In the genomic region with DNA sequence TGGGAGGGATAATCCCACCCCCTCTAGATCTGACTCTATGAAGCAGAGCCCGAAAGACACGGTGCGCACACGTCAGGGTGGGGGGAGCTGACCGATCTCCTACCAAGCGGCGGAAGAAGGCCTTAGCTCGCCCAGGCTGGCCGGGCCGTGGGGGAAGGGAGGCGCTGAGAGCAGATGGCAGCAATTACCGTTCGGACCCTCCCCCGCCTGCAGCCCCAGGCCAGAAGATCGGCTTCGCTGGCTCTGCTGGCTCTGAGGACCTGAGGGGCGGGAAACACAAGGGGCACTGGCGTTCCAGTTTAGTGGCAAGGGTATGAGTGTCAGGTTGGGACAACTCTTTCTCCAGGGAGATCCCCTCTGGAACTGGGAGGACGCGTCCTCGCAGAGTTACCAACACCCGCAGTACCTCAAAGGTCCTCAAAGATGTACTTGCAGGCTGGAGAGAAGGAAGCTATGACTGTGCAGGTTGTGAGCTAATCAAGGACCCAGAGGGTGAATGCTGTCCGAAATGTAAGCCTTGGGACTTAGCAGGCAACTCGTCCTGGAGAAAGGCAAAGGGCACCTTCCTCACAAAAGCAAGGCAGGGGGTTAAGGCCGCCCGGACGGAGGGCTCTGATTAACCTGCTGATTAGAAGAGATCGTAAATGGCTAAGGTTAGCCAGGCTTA, we compare ENCODE assay signal across 8 mouse cellular contexts. TPM values are rescaled to one million over a fixed set of nuclear protein-coding genes. Genes with fewer than 3 reads are reported as not detected.
DNase-seq lines count a peak whose midpoint lies in the region; ATAC-seq lines count a peak whose summit lies in the region.

No protein-coding gene starts in this region.

- no peak overlapping the region for H3K27ac ChIP-seq in kidney, embryonic 14.5 days (ENCODE audit: low read depth, low read length)

- peak overlapping the region; percentile 35 for H3K4me2 ChIP-seq in kidney, embryonic 14.5 days (replicated peaks; ENCODE audit: low read depth, low read length)

- peaks cover 4% of the 10 kb centered on the region; the same call in 1 of the 2 replicates for H3K27me3 ChIP-seq in kidney, embryonic 14.5 days (ENCODE audit: control insufficient read depth, insufficient read depth, low read length)

- H3K9me3 ChIP-seq in kidney, embryonic 14.5 days (ENCODE audit: control insufficient read depth, low read length) = no peaks in the 10 kb centered on the region; the same call in 1 of the 2 replicates

- H3K36me3 ChIP-seq in kidney, embryonic 14.5 days (ENCODE audit: control insufficient read depth, insufficient read depth, low read length) = no peaks in the 10 kb centered on the region

- WGBS in kidney, embryonic 14.5 days = 2% methylated on average over 28 of the region's 28 CpGs

- peak; percentile 71 for ATAC-seq in kidney, embryonic 14.5 days (ENCODE audit: low FRiP score, low TSS enrichment)
- peak; percentile 40 to 73; a peak in 2 of 4 replicates for ATAC-seq in hematopoietic stem cell, adult 5-6 weeks (replicated peaks in 1 of 2; ENCODE audit: insufficient read depth in 1 of 2, low FRiP score in 2 of 2, low TSS enrichment in 1 of 2, low read depth in 1 of 2, poor library complexity in 2 of 2, severe bottlenecking in 2 of 2)
- ATAC-seq in megakaryocyte progenitor cell, adult 5-6 weeks (replicated peaks; ENCODE audit: poor library complexity) = peak; percentile 39; the same call in 1 of the 2 replicates

- H3K4me1 ChIP-seq in kidney, embryonic 14.5 days (ENCODE audit: control insufficient read depth, insufficient read depth, low read length) = peaks cover 22% of the 10 kb centered on the region

- H3K9ac ChIP-seq in kidney, embryonic 14.5 days (ENCODE audit: low read depth, low read length) = no peak overlapping the region

- no peak for DNase-seq in kidney, adult 8-10 months
- DNase-seq in embryo, embryonic 10 days (ENCODE audit: low spot score) = peak; percentile 94
- DNase-seq in thymus, postnatal 0 days (ENCODE audit: low spot score) = no peak
- DNase-seq in left cerebral cortex, adult 18-20 months (ENCODE audit: low spot score in 2 of 2) = no peak
- DNase-seq in frontal cortex, postnatal 14 days (ENCODE audit: low spot score in 2 of 2) = no peak

- peak overlapping the region; percentile 9; the same call in 1 of the 2 replicates for H3K4me3 ChIP-seq in kidney, embryonic 14.5 days (ENCODE audit: low read length)

RNA-seq across cellular contexts. Expression of a gene that starts 17.4 kb away (rescaled TPM):
- not detected in 2 replicates for polyA plus RNA-seq in kidney, embryonic 14.5 days (2014; fragmentation: Nextera tagmentation; extraction: Ambion mirVana)
- not detected in 2 replicates for total RNA-seq in hematopoietic stem cell, adult 5-6 weeks (2017)
- total RNA-seq in megakaryocyte progenitor cell, adult 5-6 weeks (2015) = not detected in 2 replicates
- not detected in 2 replicates for total RNA-seq in megakaryocyte progenitor cell, adult 5-6 weeks (2017)
- polyA plus RNA-seq in thymus, postnatal 0 days (2015; fragmentation: Nextera tagmentation; extraction: Ambion mirVana) = not detected in 2 replicates
- total RNA-seq in left cerebral cortex, adult 18-20 months (2021) = not detected

RNA-seq across cellular contexts. Expression of a gene that starts 19.8 kb away (rescaled TPM):
- polyA plus RNA-seq in kidney, embryonic 14.5 days (2014; fragmentation: Nextera tagmentation; extraction: Ambion mirVana) = 0.58 and 0.73 TPM in 2 replicates
- not detected in 2 replicates for total RNA-seq in hematopoietic stem cell, adult 5-6 weeks (2017)
- total RNA-seq in megakaryocyte progenitor cell, adult 5-6 weeks (2015) = not detected in 2 replicates
- under 0.01 TPM in 1 of 2 replicates, not detected in the other for total RNA-seq in megakaryocyte progenitor cell, adult 5-6 weeks (2017)
- 0.04 TPM in 2 replicates for polyA plus RNA-seq in thymus, postnatal 0 days (2015; fragmentation: Nextera tagmentation; extraction: Ambion mirVana)
- total RNA-seq in left cerebral cortex, adult 18-20 months (2021) = 1 to 10 TPM; 1.3 to 1.4 TPM

RNA-seq across cellular contexts. Expression of a gene that starts 30.2 kb away (rescaled TPM):
- polyA plus RNA-seq in kidney, embryonic 14.5 days (2014; fragmentation: Nextera tagmentation; extraction: Ambion mirVana) = 6.3 and 8.8 TPM in 2 replicates
- total RNA-seq in hematopoietic stem cell, adult 5-6 weeks (2017) = 2.0 and 4.8 TPM in 2 replicates
- total RNA-seq in megakaryocyte progenitor cell, adult 5-6 weeks (2015) = 0.27 and 1.1 TPM in 2 replicates
- 1.6 and 1.7 TPM in 2 replicates for total RNA-seq in megakaryocyte progenitor cell, adult 5-6 weeks (2017)
- 5.8 and 6.5 TPM in 2 replicates for polyA plus RNA-seq in thymus, postnatal 0 days (2015; fragmentation: Nextera tagmentation; extraction: Ambion mirVana)
- total RNA-seq in left cerebral cortex, adult 18-20 months (2021) = 10 to 100 TPM; 12.1 to 14.2 TPM

RNA-seq across cellular contexts. Expression of a gene that starts 50.9 kb away (rescaled TPM):
- polyA plus RNA-seq in kidney, embryonic 14.5 days (2014; fragmentation: Nextera tagmentation; extraction: Ambion mirVana) = not detected in 2 replicates
- total RNA-seq in hematopoietic stem cell, adult 5-6 weeks (2017) = not detected in 2 replicates
- total RNA-seq in megakaryocyte progenitor cell, adult 5-6 weeks (2015) = not detected in 2 replicates
- total RNA-seq in megakaryocyte progenitor cell, adult 5-6 weeks (2017) = not detected in 2 replicates
- polyA plus RNA-seq in thymus, postnatal 0 days (2015; fragmentation: Nextera tagmentation; extraction: Ambion mirVana) = not detected in 2 replicates
- total RNA-seq in left cerebral cortex, adult 18-20 months (2021) = not detected
